Mouse (Mus musculus): ENCODE results near the gene Map3k4. TPM values are rescaled to one million over a fixed set of nuclear protein-coding genes. Genes with fewer than 3 reads are reported as not detected.

Gene Map3k4
- polyA plus RNA-seq, 1 experiment from 2014 or later = 49.9 TPM

GRCm38 (mm10) chr17:12277297-12277696 is 41.3 kb downstream of the Map3k4 start:
- Histone ChIP-seq H3K27me3 (ENCODE audit: low read depth, poor library complexity, severe bottlenecking) (no peaks in the 10 kb centered on the region), H3K9me3 (replicated peaks) (no peaks in the 10 kb centered on the region), H3K4me3 (no peak overlapping the region), H3K36me3 (peaks cover 33% of the 10 kb centered on the region), H3K27ac (no peak overlapping the region), H3K4me1 (no peaks in the 10 kb centered on the region)
- WGBS = 92% methylated on average over 4 of the region's 4 CpGs
- no peak for DNase-seq (ENCODE audit: low spot score)

GRCm38 (mm10) chr17:12276496-12277200 is 41.9 kb downstream of the Map3k4 start:
- no peaks in the 10 kb centered on the region for H3K4me1 ChIP-seq
- no peak for DNase-seq (ENCODE audit: low spot score)
- H3K9me3 ChIP-seq (replicated peaks) = no peaks in the 10 kb centered on the region
- H3K27me3 ChIP-seq (ENCODE audit: low read depth, poor library complexity, severe bottlenecking) = no peaks in the 10 kb centered on the region
- H3K36me3 ChIP-seq = peaks cover 40% of the 10 kb centered on the region
- no peak overlapping the region for H3K27ac ChIP-seq
- H3K4me3 ChIP-seq = no peak overlapping the region
- 95% methylated on average over 11 of the region's 11 CpGs for WGBS

- 91% methylated on average over 9 of the region's 9 CpGs for WGBS
- H3K9me3 ChIP-seq (replicated peaks) = no peaks in the 10 kb centered on the region
- H3K36me3 ChIP-seq = peaks cover 48% of the 10 kb centered on the region
- no peaks in the 10 kb centered on the region for H3K4me1 ChIP-seq
- no peaks in the 10 kb centered on the region for H3K27me3 ChIP-seq (ENCODE audit: low read depth, poor library complexity, severe bottlenecking)
- DNase-seq (ENCODE audit: low spot score) = no peak
- no peak overlapping the region for H3K4me3 ChIP-seq
- no peak overlapping the region for H3K27ac ChIP-seq
Observed at GRCm38 (mm10) chr17:12275756-12276155, 42.8 kb downstream of the Map3k4 start.

- 89% methylated on average over 5 of the region's 5 CpGs for WGBS
- peaks cover 71% of the 10 kb centered on the region for H3K36me3 ChIP-seq
- no peak overlapping the region for H3K4me3 ChIP-seq
- no peak for DNase-seq (ENCODE audit: low spot score)
- peaks cover 5% of the 10 kb centered on the region; the same call in 1 of the 2 replicates for H3K4me1 ChIP-seq
- H3K27me3 ChIP-seq (ENCODE audit: low read depth, poor library complexity, severe bottlenecking) = no peaks in the 10 kb centered on the region
- H3K9me3 ChIP-seq (replicated peaks) = no peaks in the 10 kb centered on the region
- no peak overlapping the region for H3K27ac ChIP-seq
Observed at GRCm38 (mm10) chr17:12273032-12273431, 45.6 kb downstream of the Map3k4 start.

GRCm38 (mm10) chr17:12271805-12272204 is 46.8 kb downstream of the Map3k4 start:
- H3K27ac ChIP-seq = no peak overlapping the region

GRCm38 (mm10) chr17:12268538-12268937 is 50.1 kb downstream of the Map3k4 start:
- peaks cover 54% of the 10 kb centered on the region for H3K36me3 ChIP-seq
- DNase-seq (ENCODE audit: low spot score) = no peak
- peaks cover 28% of the 10 kb centered on the region for H3K4me1 ChIP-seq
- H3K9me3 ChIP-seq (replicated peaks) = no peaks in the 10 kb centered on the region
- H3K27ac ChIP-seq = no peak overlapping the region
- no peak overlapping the region for H3K4me3 ChIP-seq
- WGBS = 92% methylated on average over 10 of the region's 10 CpGs
- H3K27me3 ChIP-seq (ENCODE audit: low read depth, poor library complexity, severe bottlenecking) = no peaks in the 10 kb centered on the region

More at GRCm38 (mm10) chr17:12271805-12272204, 46.8 kb downstream of the Map3k4 start:
- Histone ChIP-seq H3K4me1 (peaks cover 13% of the 10 kb centered on the region), H3K27me3 (ENCODE audit: low read depth, poor library complexity, severe bottlenecking) (no peaks in the 10 kb centered on the region), H3K9me3 (replicated peaks) (no peaks in the 10 kb centered on the region), H3K36me3 (peaks cover 64% of the 10 kb centered on the region), H3K4me3 (no peak overlapping the region)
- no peak for DNase-seq (ENCODE audit: low spot score)
- WGBS = 90% methylated on average over 18 of the region's 18 CpGs

GRCm38 (mm10) chr17:12268091-12268490 is 50.5 kb downstream of the Map3k4 start:
- peaks cover 28% of the 10 kb centered on the region for H3K4me1 ChIP-seq
- H3K27ac ChIP-seq = no peak overlapping the region
- no peaks in the 10 kb centered on the region for H3K9me3 ChIP-seq (replicated peaks)
- WGBS = 94% methylated on average over 4 of the region's 4 CpGs
- peaks cover 58% of the 10 kb centered on the region for H3K36me3 ChIP-seq
- DNase-seq (ENCODE audit: low spot score) = no peak
- no peak overlapping the region for H3K4me3 ChIP-seq
- H3K27me3 ChIP-seq (ENCODE audit: low read depth, poor library complexity, severe bottlenecking) = no peaks in the 10 kb centered on the region

- H3K27ac ChIP-seq = no peak overlapping the region
- H3K27me3 ChIP-seq (ENCODE audit: low read depth, poor library complexity, severe bottlenecking) = no peaks in the 10 kb centered on the region
- peaks cover 28% of the 10 kb centered on the region for H3K4me1 ChIP-seq
- H3K4me3 ChIP-seq = no peak overlapping the region
- WGBS = 69% methylated on average over 21 of the region's 21 CpGs
- H3K9me3 ChIP-seq (replicated peaks) = no peaks in the 10 kb centered on the region
- peak; percentile 47 for DNase-seq (ENCODE audit: low spot score)
- peaks cover 61% of the 10 kb centered on the region for H3K36me3 ChIP-seq
Observed at GRCm38 (mm10) chr17:12265969-12266925, 52.3 kb downstream of the Map3k4 start.

GRCm38 (mm10) chr17:12264293-12264692 is 54.3 kb downstream of the Map3k4 start:
- peaks cover 28% of the 10 kb centered on the region for H3K4me1 ChIP-seq
- DNase-seq (ENCODE audit: low spot score) = no peak
- H3K4me3 ChIP-seq = no peak overlapping the region
- peaks cover 62% of the 10 kb centered on the region for H3K36me3 ChIP-seq
- H3K27me3 ChIP-seq (ENCODE audit: low read depth, poor library complexity, severe bottlenecking) = no peaks in the 10 kb centered on the region
- no peak overlapping the region for H3K27ac ChIP-seq
- 92% methylated on average over 3 of the region's 3 CpGs for WGBS
- H3K9me3 ChIP-seq (replicated peaks) = no peaks in the 10 kb centered on the region

GRCm38 (mm10) chr17:12263787-12264186 is 54.8 kb downstream of the Map3k4 start:
- peaks cover 62% of the 10 kb centered on the region for H3K36me3 ChIP-seq
- no peaks in the 10 kb centered on the region for H3K9me3 ChIP-seq (replicated peaks)
- peaks cover 26% of the 10 kb centered on the region for H3K4me1 ChIP-seq
- WGBS = 87% methylated on average over 13 of the region's 13 CpGs
- DNase-seq (ENCODE audit: low spot score) = no peak
- no peaks in the 10 kb centered on the region for H3K27me3 ChIP-seq (ENCODE audit: low read depth, poor library complexity, severe bottlenecking)
- H3K4me3 ChIP-seq = no peak overlapping the region
- H3K27ac ChIP-seq = no peak overlapping the region

- no peak overlapping the region for H3K4me3 ChIP-seq
- H3K36me3 ChIP-seq = peaks cover 67% of the 10 kb centered on the region
- 91% methylated on average over 8 of the region's 8 CpGs for WGBS
- no peaks in the 10 kb centered on the region for H3K9me3 ChIP-seq (replicated peaks)
- H3K27ac ChIP-seq = no peak overlapping the region
- no peaks in the 10 kb centered on the region for H3K27me3 ChIP-seq (ENCODE audit: low read depth, poor library complexity, severe bottlenecking)
- no peak for DNase-seq (ENCODE audit: low spot score)
- peaks cover 23% of the 10 kb centered on the region for H3K4me1 ChIP-seq
Observed at GRCm38 (mm10) chr17:12262851-12263250, 55.7 kb downstream of the Map3k4 start.

GRCm38 (mm10) chr17:12261887-12262286 is 56.7 kb downstream of the Map3k4 start:
- WGBS = 78% methylated on average over 2 of the region's 2 CpGs
- peaks cover 72% of the 10 kb centered on the region for H3K36me3 ChIP-seq

GRCm38 (mm10) chr17:12261376-12261775 is 57.2 kb downstream of the Map3k4 start:
- Histone ChIP-seq H3K4me1 (peaks cover 11% of the 10 kb centered on the region), H3K36me3 (peaks cover 73% of the 10 kb centered on the region), H3K27ac (no peak overlapping the region), H3K9me3 (replicated peaks) (no peaks in the 10 kb centered on the region), H3K27me3 (ENCODE audit: low read depth, poor library complexity, severe bottlenecking) (no peaks in the 10 kb centered on the region), H3K4me3 (no peak overlapping the region)
- 93% methylated on average over 7 of the region's 7 CpGs for WGBS
- DNase-seq (ENCODE audit: low spot score) = no peak

More at GRCm38 (mm10) chr17:12261887-12262286, 56.7 kb downstream of the Map3k4 start:
- Histone ChIP-seq H3K4me1 (peaks cover 16% of the 10 kb centered on the region), H3K9me3 (replicated peaks) (no peaks in the 10 kb centered on the region), H3K4me3 (no peak overlapping the region), H3K27ac (no peak overlapping the region), H3K27me3 (ENCODE audit: low read depth, poor library complexity, severe bottlenecking) (no peaks in the 10 kb centered on the region)
- DNase-seq (ENCODE audit: low spot score) = no peak
